Mouse (Mus musculus): ENCODE measurements at regions not wholly inside any gene's neighbourhood (a gene's known extent, or its start where the extent isn't known, plus 50 kb on each side); places are given as distances from the start of the nearest gene placed in this dataset.
A peak's percentile ranks its signal among the peaks of the same experiment; 100 is the strongest.

DNA sequence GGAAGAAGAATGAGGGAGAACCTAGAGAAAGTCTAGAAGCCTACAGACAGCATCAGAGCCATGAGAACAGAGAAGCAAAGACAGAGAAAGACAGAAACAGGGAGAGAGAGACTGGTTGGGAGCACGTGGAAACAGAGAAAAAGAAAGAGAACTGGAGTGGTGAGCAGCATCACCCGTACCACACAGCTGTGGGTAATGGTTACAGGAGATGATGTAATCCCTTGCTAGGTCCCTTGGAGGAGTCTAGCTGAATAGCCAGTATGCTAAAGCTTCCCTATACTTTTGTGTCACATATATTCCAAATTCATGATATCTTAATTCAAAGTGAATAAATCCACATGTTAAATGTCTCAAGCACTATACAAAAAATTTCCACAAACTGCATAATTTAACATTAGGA, 284.0 kb downstream of the 4930544G11Rik start:
- WGBS, result 69% methylated on average over 2 of the region's 2 CpGs
- no peak for DNase-seq

DNA sequence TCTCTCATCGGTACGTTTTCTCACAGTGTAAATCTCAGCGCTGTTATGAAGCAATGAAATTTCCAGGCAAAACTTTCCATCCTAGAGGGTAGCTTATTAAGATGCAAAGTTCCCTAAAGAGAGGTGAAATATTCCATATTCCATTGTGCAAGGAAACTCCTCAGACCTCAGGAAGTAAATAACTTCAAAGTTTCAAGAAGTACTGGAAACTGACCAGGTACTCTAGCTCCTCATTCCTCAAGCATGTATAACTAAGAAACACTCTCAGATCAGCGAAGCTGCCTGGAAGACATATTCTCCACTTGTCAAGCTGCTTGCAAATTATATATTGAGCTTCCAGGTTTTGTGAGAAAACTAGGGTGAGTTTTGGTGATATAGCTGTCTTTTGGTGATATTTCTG, 279.8 kb upstream of the Mad2l1 start:
- Histone ChIP-seq H3K4me3 (ENCODE audit: low read depth, low read length) (no peak overlapping the region), H3K4me2 (no peak overlapping the region), H3K36me3 (ENCODE audit: insufficient read depth) (no peaks in the 10 kb centered on the region), H3K9me3 (ENCODE audit: low read depth, low read length) (no peaks in the 10 kb centered on the region), H3K9ac (no peak overlapping the region), H3K27ac (ENCODE audit: low read depth) (no peak overlapping the region), H3K27me3 (ENCODE audit: insufficient read depth, low read length) (no peaks in the 10 kb centered on the region), H3K4me1 (ENCODE audit: insufficient read depth) (no peaks in the 10 kb centered on the region)
- ATAC-seq (ENCODE audit: insufficient read depth) (no peak), DNase-seq (no peak)
- TF ChIP-seq CTCF (IDR thresholded peaks at IDR 0.05; ENCODE audit: low read depth), result no peak
- WGBS, result 70% methylated on average over 4 of the region's 4 CpGs

More for the DNA sequence above, 284.0 kb downstream of the 4930544G11Rik start:
- H3K27me3 ChIP-seq (ENCODE audit: insufficient read depth, low read length), result no peaks in the 10 kb centered on the region
- ATAC-seq (ENCODE audit: insufficient read depth), result no peak
- H3K9ac ChIP-seq, result no peak overlapping the region
- H3K4me3 ChIP-seq (ENCODE audit: low read depth, low read length), result no peak overlapping the region
- no peaks in the 10 kb centered on the region for H3K4me1 ChIP-seq (ENCODE audit: insufficient read depth)
- H3K9me3 ChIP-seq (ENCODE audit: low read depth, low read length), result no peaks in the 10 kb centered on the region
- no peak for TF ChIP-seq CTCF (IDR thresholded peaks at IDR 0.05; ENCODE audit: low read depth)
- no peaks in the 10 kb centered on the region for H3K36me3 ChIP-seq (ENCODE audit: insufficient read depth)
- H3K4me2 ChIP-seq, result no peak overlapping the region
- no peak overlapping the region for H3K27ac ChIP-seq (ENCODE audit: low read depth)

DNA sequence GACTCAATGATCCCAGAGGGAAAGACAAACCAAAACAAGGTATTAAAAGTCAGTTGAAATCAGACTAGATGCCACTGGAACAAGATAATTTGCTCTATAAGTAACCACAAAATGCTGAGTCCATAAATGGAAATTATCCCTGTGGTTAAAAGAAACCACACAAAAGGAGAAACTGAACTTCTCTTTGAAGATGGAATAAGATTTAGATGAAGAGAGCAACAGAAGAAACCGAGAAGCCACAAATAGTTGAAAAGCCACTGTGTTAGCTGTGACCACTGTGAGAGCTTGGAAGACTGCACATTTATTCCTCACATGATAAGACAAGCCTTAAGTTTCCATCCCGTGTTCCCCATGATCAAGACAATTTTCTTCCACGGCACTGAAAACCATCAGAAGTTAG, 271.8 kb upstream of the Mad2l1 start:
- H3K27ac ChIP-seq (ENCODE audit: low read depth), result no peak overlapping the region
- no peak overlapping the region for H3K9ac ChIP-seq
- no peak for DNase-seq
- H3K36me3 ChIP-seq (ENCODE audit: insufficient read depth), result no peaks in the 10 kb centered on the region
- no peak for TF ChIP-seq CTCF (IDR thresholded peaks at IDR 0.05; ENCODE audit: low read depth)
- no peak overlapping the region for H3K4me2 ChIP-seq
- H3K27me3 ChIP-seq (ENCODE audit: insufficient read depth, low read length), result no peaks in the 10 kb centered on the region
- H3K4me1 ChIP-seq (ENCODE audit: insufficient read depth), result 0 out of 2 replicates have a peak, but pooled peaks cover 2% of the 10 kb centered on the region
- 77% methylated on average over 3 of the region's 3 CpGs for WGBS
- no peak overlapping the region for H3K4me3 ChIP-seq (ENCODE audit: low read depth, low read length)
- no peak for ATAC-seq (ENCODE audit: insufficient read depth)
- no peaks in the 10 kb centered on the region for H3K9me3 ChIP-seq (ENCODE audit: low read depth, low read length)

DNA sequence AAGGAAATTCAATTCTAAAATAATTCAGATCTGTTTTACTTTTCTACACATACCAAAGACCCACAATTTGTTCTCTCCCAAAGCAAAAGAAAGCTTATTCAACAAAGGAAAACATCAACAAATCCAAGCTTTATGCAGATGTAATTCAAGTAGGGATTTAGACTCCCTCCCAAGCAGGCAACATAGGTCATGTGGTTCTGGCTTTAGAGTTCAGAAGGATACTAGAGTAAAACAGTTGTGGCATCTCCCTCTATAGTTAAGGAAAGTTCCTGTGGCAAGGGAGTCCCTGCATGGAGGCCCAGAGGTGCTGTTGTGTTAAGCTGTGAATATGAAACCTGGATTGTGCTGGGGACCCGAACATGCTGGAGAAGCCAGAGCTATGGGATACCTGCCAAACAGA, 271.3 kb upstream of the Mad2l1 start:
- Histone ChIP-seq H3K4me1 (ENCODE audit: insufficient read depth) (0 out of 2 replicates have a peak, but pooled peaks cover 2% of the 10 kb centered on the region), H3K9ac (no peak overlapping the region), H3K9me3 (ENCODE audit: low read depth, low read length) (no peaks in the 10 kb centered on the region), H3K4me2 (no peak overlapping the region), H3K27ac (ENCODE audit: low read depth) (no peak overlapping the region), H3K27me3 (ENCODE audit: insufficient read depth, low read length) (no peaks in the 10 kb centered on the region), H3K36me3 (ENCODE audit: insufficient read depth) (no peaks in the 10 kb centered on the region), H3K4me3 (ENCODE audit: low read depth, low read length) (no peak overlapping the region)
- no peak for DNase-seq
- 59% methylated on average over 1 of the region's 1 CpGs for WGBS
- TF ChIP-seq CTCF (IDR thresholded peaks at IDR 0.05; ENCODE audit: low read depth), result no peak
- ATAC-seq (ENCODE audit: insufficient read depth), result no peak

DNA sequence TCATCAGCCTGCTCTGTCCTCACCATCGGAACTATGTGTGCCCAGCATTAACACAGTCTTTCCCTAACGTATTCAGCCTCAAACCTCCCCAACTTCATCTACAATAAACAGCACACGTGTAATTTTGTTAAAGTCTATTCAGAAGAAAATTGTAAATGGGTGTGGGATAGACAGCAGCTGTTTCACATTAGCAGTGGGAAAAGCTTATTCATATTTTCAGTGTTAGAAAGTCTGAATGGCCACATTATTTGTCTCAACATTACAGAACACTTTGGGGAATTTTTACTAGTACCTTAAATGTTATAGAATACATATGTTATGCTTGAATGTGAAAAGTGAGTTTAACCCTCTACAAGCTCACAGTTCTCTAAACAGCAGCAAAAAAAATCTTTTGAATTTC, 266.8 kb upstream of the Mad2l1 start:
- no peak for DNase-seq

DNA sequence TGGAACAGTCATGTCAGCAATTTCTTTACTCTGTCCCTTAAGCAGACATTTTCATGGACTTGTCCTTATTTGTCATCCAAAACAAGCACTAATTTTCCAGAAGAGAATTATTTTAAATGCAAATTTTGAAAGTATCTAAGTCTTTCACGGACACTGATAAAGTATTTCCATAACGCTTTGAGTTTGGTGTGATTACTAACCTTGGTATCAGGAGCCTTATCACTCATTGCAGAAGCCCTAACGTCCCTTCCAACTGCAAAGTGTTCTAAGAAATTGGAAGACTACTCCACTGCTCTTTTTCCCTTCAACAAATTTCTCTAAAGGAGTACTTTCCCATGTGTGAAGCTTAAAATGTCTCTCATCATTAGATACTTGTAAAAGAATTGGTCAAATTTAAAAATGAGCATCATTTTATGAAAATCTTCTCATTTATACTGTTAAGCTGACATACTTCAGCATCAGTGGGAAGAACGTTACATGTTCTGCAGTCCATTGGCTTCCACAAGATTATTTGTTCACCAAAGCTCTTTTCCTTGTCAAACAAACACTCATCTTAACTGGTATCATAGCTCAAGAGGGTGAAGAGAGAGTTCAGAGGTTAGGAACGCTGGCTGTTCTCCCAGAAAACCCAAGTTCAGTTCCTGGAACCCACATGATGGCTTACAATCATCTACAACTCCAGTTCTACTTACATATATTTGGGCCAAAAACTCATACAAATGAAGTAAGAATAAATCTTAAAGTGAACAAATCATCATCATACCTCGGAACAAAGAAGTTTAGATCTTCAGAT, 263.6 kb upstream of the Mad2l1 start:
- Histone ChIP-seq H3K36me3 (ENCODE audit: insufficient read depth) (no peaks in the 10 kb centered on the region), H3K27me3 (ENCODE audit: insufficient read depth, low read length) (no peaks in the 10 kb centered on the region), H3K27ac (ENCODE audit: low read depth) (no peak overlapping the region), H3K4me2 (no peak overlapping the region), H3K9ac (no peak overlapping the region), H3K4me3 (ENCODE audit: low read depth, low read length) (no peak overlapping the region), H3K9me3 (ENCODE audit: low read depth, low read length) (no peaks in the 10 kb centered on the region), H3K4me1 (ENCODE audit: insufficient read depth) (peaks cover 6% of the 10 kb centered on the region; the same call in 1 of the 2 replicates)
- WGBS, result 24% methylated on average over 6 of the region's 6 CpGs
- peak; percentile 89 for ATAC-seq (ENCODE audit: insufficient read depth)
- peak; percentile 95 for DNase-seq
- no peak for TF ChIP-seq CTCF (IDR thresholded peaks at IDR 0.05; ENCODE audit: low read depth)

More for the DNA sequence above, 266.8 kb upstream of the Mad2l1 start:
- no peak overlapping the region for H3K4me2 ChIP-seq
- no peaks in the 10 kb centered on the region for H3K36me3 ChIP-seq (ENCODE audit: insufficient read depth)
- no peak overlapping the region for H3K4me3 ChIP-seq (ENCODE audit: low read depth, low read length)
- no peaks in the 10 kb centered on the region for H3K9me3 ChIP-seq (ENCODE audit: low read depth, low read length)
- no peak overlapping the region for H3K27ac ChIP-seq (ENCODE audit: low read depth)
- ATAC-seq (ENCODE audit: insufficient read depth), result no peak
- H3K9ac ChIP-seq, result no peak overlapping the region
- WGBS, result 38% methylated on average over 3 of the region's 3 CpGs
- no peak for TF ChIP-seq CTCF (IDR thresholded peaks at IDR 0.05; ENCODE audit: low read depth)
- H3K4me1 ChIP-seq (ENCODE audit: insufficient read depth), result peaks cover 6% of the 10 kb centered on the region; the same call in 1 of the 2 replicates
- H3K27me3 ChIP-seq (ENCODE audit: insufficient read depth, low read length), result no peaks in the 10 kb centered on the region

DNA sequence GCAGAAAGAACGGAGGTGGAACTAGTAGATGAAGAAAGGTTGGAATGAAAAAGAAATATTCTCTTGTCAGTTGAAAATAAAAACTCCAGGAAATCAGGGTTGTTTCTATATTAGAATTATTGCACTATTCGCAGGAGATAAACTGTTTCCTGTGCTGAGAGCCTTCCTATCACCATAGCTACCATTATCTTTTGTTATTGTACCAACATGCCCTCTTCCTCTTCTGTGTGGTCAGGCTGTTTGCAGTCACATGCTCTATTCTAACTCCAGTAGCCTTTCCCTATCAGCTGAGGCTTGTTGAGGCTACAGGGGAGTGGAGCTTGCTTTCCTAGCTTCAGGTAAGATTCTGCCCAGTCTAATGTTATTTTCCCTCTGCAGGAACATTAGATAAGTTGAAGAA, 263.0 kb upstream of the Mad2l1 start:
- no peaks in the 10 kb centered on the region for H3K36me3 ChIP-seq (ENCODE audit: insufficient read depth)
- peaks cover 6% of the 10 kb centered on the region; the same call in 1 of the 2 replicates for H3K4me1 ChIP-seq (ENCODE audit: insufficient read depth)
- peak overlapping the region; percentile 25; the same call in 1 of the 2 replicates for H3K27ac ChIP-seq (ENCODE audit: low read depth)
- H3K9ac ChIP-seq, result no peak overlapping the region
- 0 out of 2 replicates have a peak overlapping the region, but pooled peaks have one; percentile 0 for H3K4me2 ChIP-seq
- H3K4me3 ChIP-seq (ENCODE audit: low read depth, low read length), result no peak overlapping the region
- WGBS, result 39% methylated on average over 2 of the region's 2 CpGs
- no peaks in the 10 kb centered on the region for H3K27me3 ChIP-seq (ENCODE audit: insufficient read depth, low read length)
- DNase-seq (peak; percentile 52), ATAC-seq (ENCODE audit: insufficient read depth) (peak; percentile 94)
- no peak for TF ChIP-seq CTCF (IDR thresholded peaks at IDR 0.05; ENCODE audit: low read depth)
- H3K9me3 ChIP-seq (ENCODE audit: low read depth, low read length), result no peaks in the 10 kb centered on the region
